Mouse (Mus musculus) R1 (cell line): ENCODE results near the gene Il6ra.
A peak's percentile ranks its signal among the peaks of the same experiment; 100 is the strongest.

ENCODE experiments used
- DNase-seq: peaks from one replicate; pipeline ENCODE4 v3.0.0-alpha.2; 2018; ENCODE audit warnings: low read depth, low spot score

Gene Il6ra

GRCm38 (mm10) chr3:89875781-89876180, 37.2 kb downstream of the Il6ra start:
- no peak for DNase-seq

- DNase-seq: no peak
These were observed 38.0 kb downstream of the Il6ra start for GRCm38 (mm10) chr3:89875021-89875420.

- DNase-seq: no peak
These were observed 38.9 kb downstream of the Il6ra start for GRCm38 (mm10) chr3:89874076-89874475.

- DNase-seq: no peak
These were observed 40.3 kb downstream of the Il6ra start for GRCm38 (mm10) chr3:89872684-89873083.

- no peak for DNase-seq
These were observed 40.8 kb downstream of the Il6ra start for GRCm38 (mm10) chr3:89872209-89872608.

GRCm38 (mm10) chr3:89871339-89871914, 41.6 kb downstream of the Il6ra start:
- DNase-seq: no peak

- DNase-seq: no peak
These were observed 42.3 kb downstream of the Il6ra start for GRCm38 (mm10) chr3:89870472-89871271.

- no peak for DNase-seq
These were observed 43.4 kb downstream of the Il6ra start for GRCm38 (mm10) chr3:89869556-89869955.

- no peak for DNase-seq
These were observed 44.0 kb downstream of the Il6ra start for GRCm38 (mm10) chr3:89868956-89869355.

GRCm38 (mm10) chr3:89868357-89868756, 44.6 kb downstream of the Il6ra start:
- DNase-seq: peak; percentile 86

GRCm38 (mm10) chr3:89867651-89868050, 45.3 kb downstream of the Il6ra start:
- DNase-seq: peak; percentile 54

- peak; percentile 51 for DNase-seq
These were observed 47.2 kb downstream of the Il6ra start for GRCm38 (mm10) chr3:89865764-89866163.

GRCm38 (mm10) chr3:89865020-89865419, 48.0 kb downstream of the Il6ra start:
- DNase-seq: peak; percentile 90

- peak; percentile 78 for DNase-seq
These were observed 49.1 kb downstream of the Il6ra start for GRCm38 (mm10) chr3:89863716-89864509.

- DNase-seq: peak; percentile 67
These were observed 49.7 kb downstream of the Il6ra start for GRCm38 (mm10) chr3:89863276-89863675.

- DNase-seq: peak; percentile 60
These were observed 50.7 kb downstream of the Il6ra start for GRCm38 (mm10) chr3:89862182-89862761.

GRCm38 (mm10) chr3:89861070-89861469, 51.9 kb downstream of the Il6ra start:
- peak; percentile 62 for DNase-seq

GRCm38 (mm10) chr3:89860343-89860742, 52.7 kb downstream of the Il6ra start:
- no peak for DNase-seq

- peak; percentile 20 for DNase-seq
These were observed 53.1 kb downstream of the Il6ra start for GRCm38 (mm10) chr3:89859936-89860335.

GRCm38 (mm10) chr3:89858888-89859287, 54.1 kb downstream of the Il6ra start:
- DNase-seq: no peak

GRCm38 (mm10) chr3:89858123-89858522, 54.9 kb downstream of the Il6ra start:
- DNase-seq: peak; percentile 81

GRCm38 (mm10) chr3:89857353-89857752, 55.6 kb downstream of the Il6ra start:
- peak; percentile 79 for DNase-seq
